7 mouse cellular contexts compared by ENCODE assay signal in genomic region chr11:4134400-4134799, GRCm38 (mm10). TPM values are rescaled to one million over a fixed set of nuclear protein-coding genes. Genes with fewer than 3 reads are reported as not detected.
DNase-seq lines count a peak whose midpoint lies in the region; ATAC-seq and TF ChIP-seq lines count a peak whose summit lies in the region.

No protein-coding gene starts in this region.

- H3K4me2 ChIP-seq in lung, embryonic 14.5 days: peak overlapping the region; percentile 92; the same call in 1 of the 2 replicates
- H3K4me2 ChIP-seq in forebrain, embryonic 12.5 days: peak overlapping the region; percentile 76; the same call in 1 of the 2 replicates
- no peak overlapping the region for H3K4me2 ChIP-seq in limb, embryonic 15.5 days

- no peak overlapping the region for H3K4me3 ChIP-seq in lung, embryonic 14.5 days (ENCODE audit: low read depth, low read length)
- no peak overlapping the region; the same call in 1 of the 2 replicates for H3K4me3 ChIP-seq in forebrain, embryonic 12.5 days (replicated peaks)
- peak overlapping the region; percentile 90; the same call in 1 of the 2 replicates for H3K4me3 ChIP-seq in limb, embryonic 15.5 days

- H3K9me3 ChIP-seq in lung, embryonic 14.5 days (ENCODE audit: low read depth, low read length): no peaks in the 10 kb centered on the region
- peaks cover 3% of the 10 kb centered on the region; the same call in 1 of the 2 replicates for H3K9me3 ChIP-seq in forebrain, embryonic 12.5 days
- no peaks in the 10 kb centered on the region for H3K9me3 ChIP-seq in limb, embryonic 15.5 days

- DNase-seq in lung, embryonic 14.5 days: no peak
- DNase-seq in lung, postnatal 25 days (ENCODE audit: low spot score): no peak
- DNase-seq in splenic B cell, adult 2 months (ENCODE audit: low read depth, low spot score): peak; percentile 17
- DNase-seq in spleen, adult 18-20 months: no peak
- DNase-seq in layer of hippocampus, postnatal 14 days (ENCODE audit: low spot score in 2 of 2): no peak

- H3K4me1 ChIP-seq in lung, embryonic 14.5 days (ENCODE audit: insufficient read depth): peaks cover 8% of the 10 kb centered on the region; the same call in 1 of the 2 replicates
- peaks cover 26% of the 10 kb centered on the region for H3K4me1 ChIP-seq in forebrain, embryonic 12.5 days
- peaks cover 20% of the 10 kb centered on the region for H3K4me1 ChIP-seq in limb, embryonic 15.5 days

- no peaks in the 10 kb centered on the region for H3K27me3 ChIP-seq in lung, embryonic 14.5 days (ENCODE audit: insufficient read depth, low read length)
- H3K27me3 ChIP-seq in forebrain, embryonic 12.5 days: no peaks in the 10 kb centered on the region
- no peaks in the 10 kb centered on the region for H3K27me3 ChIP-seq in limb, embryonic 15.5 days
- H3K27me3 ChIP-seq in splenic B cell, adult 2 months (ENCODE audit: control insufficient read depth, insufficient read depth, low read length, poor library complexity, severe bottlenecking): no peaks in the 10 kb centered on the region

- H3K9ac ChIP-seq in lung, embryonic 14.5 days: no peak overlapping the region
- H3K9ac ChIP-seq in forebrain, embryonic 12.5 days: no peak overlapping the region
- H3K9ac ChIP-seq in limb, embryonic 15.5 days: no peak overlapping the region

- ATAC-seq in lung, embryonic 14.5 days (ENCODE audit: insufficient read depth): no peak
- ATAC-seq in forebrain, embryonic 12.5 days (ENCODE audit: low FRiP score): no peak; the same call in 1 of the 2 replicates
- no peak for ATAC-seq in limb, embryonic 15.5 days (ENCODE audit: insufficient number of reproducible peaks, low FRiP score, low TSS enrichment, low read depth)

- no peak for TF ChIP-seq CTCF in lung, embryonic 14.5 days (IDR thresholded peaks at IDR 0.05; ENCODE audit: low read depth)

- WGBS in lung, embryonic 14.5 days: 50% methylated on average over 6 of the region's 6 CpGs
- 58% methylated on average over 6 of the region's 6 CpGs for WGBS in forebrain, embryonic 12.5 days
- 49% methylated on average over 6 of the region's 6 CpGs for WGBS in limb, embryonic 15.5 days

- H3K36me3 ChIP-seq in lung, embryonic 14.5 days (ENCODE audit: insufficient read depth): peaks cover 27% of the 10 kb centered on the region
- peaks cover 22% of the 10 kb centered on the region for H3K36me3 ChIP-seq in forebrain, embryonic 12.5 days (replicated peaks)
- peaks cover 25% of the 10 kb centered on the region for H3K36me3 ChIP-seq in limb, embryonic 15.5 days
- H3K36me3 ChIP-seq in splenic B cell, adult 2 months (ENCODE audit: control insufficient read depth, insufficient read depth, low read length, poor library complexity, severe bottlenecking): no peaks in the 10 kb centered on the region

- no peak overlapping the region for H3K27ac ChIP-seq in lung, embryonic 14.5 days (ENCODE audit: low read depth)
- no peak overlapping the region for H3K27ac ChIP-seq in forebrain, embryonic 12.5 days
- no peak overlapping the region for H3K27ac ChIP-seq in limb, embryonic 15.5 days

RNA-seq across cellular contexts. Expression of gene Rnf215, which starts 0.6 kb away (rescaled TPM):
- 32.6 and 33.0 TPM in 2 replicates for polyA plus RNA-seq in lung, embryonic 14.5 days (2014; fragmentation: Nextera tagmentation; extraction: Ambion mirVana)
- 35.5 and 37.0 TPM in 2 replicates for polyA plus RNA-seq in forebrain, embryonic 12.5 days (2016; fragmentation: Nextera tagmentation; extraction: Ambion mirVana)
- polyA plus RNA-seq in limb, embryonic 15.5 days (2015; fragmentation: Nextera tagmentation; extraction: Ambion mirVana): 30.8 and 35.5 TPM in 2 replicates
- total RNA-seq in layer of hippocampus, postnatal 14 days (2021): 10 to 100 TPM; 34.4 to 38.2 TPM

RNA-seq across cellular contexts. Expression of gene Sec14l2, which starts 11.2 kb away (rescaled TPM):
- polyA plus RNA-seq in lung, embryonic 14.5 days (2014; fragmentation: Nextera tagmentation; extraction: Ambion mirVana): 1.5 and 1.9 TPM in 2 replicates
- polyA plus RNA-seq in forebrain, embryonic 12.5 days (2016; fragmentation: Nextera tagmentation; extraction: Ambion mirVana): 2.6 and 3.2 TPM in 2 replicates
- 1.9 and 2.0 TPM in 2 replicates for polyA plus RNA-seq in limb, embryonic 15.5 days (2015; fragmentation: Nextera tagmentation; extraction: Ambion mirVana)
- 10 to 100 TPM; 43.2 to 44.3 TPM for total RNA-seq in layer of hippocampus, postnatal 14 days (2021)

RNA-seq across cellular contexts. Expression of gene Ccdc157, which starts 25.7 kb away (rescaled TPM):
- 5.3 and 6.6 TPM in 2 replicates for polyA plus RNA-seq in lung, embryonic 14.5 days (2014; fragmentation: Nextera tagmentation; extraction: Ambion mirVana)
- 7.4 and 8.5 TPM in 2 replicates for polyA plus RNA-seq in forebrain, embryonic 12.5 days (2016; fragmentation: Nextera tagmentation; extraction: Ambion mirVana)
- polyA plus RNA-seq in limb, embryonic 15.5 days (2015; fragmentation: Nextera tagmentation; extraction: Ambion mirVana): 10.9 and 12.3 TPM in 2 replicates
- 10 to 100 TPM; 13.0 to 13.1 TPM for total RNA-seq in layer of hippocampus, postnatal 14 days (2021)

RNA-seq across cellular contexts. Expression of gene Sf3a1, which starts 25.8 kb away (rescaled TPM):
- polyA plus RNA-seq in lung, embryonic 14.5 days (2014; fragmentation: Nextera tagmentation; extraction: Ambion mirVana): 64.1 and 68.7 TPM in 2 replicates
- polyA plus RNA-seq in forebrain, embryonic 12.5 days (2016; fragmentation: Nextera tagmentation; extraction: Ambion mirVana): 83.9 and 88.4 TPM in 2 replicates
- polyA plus RNA-seq in limb, embryonic 15.5 days (2015; fragmentation: Nextera tagmentation; extraction: Ambion mirVana): 44.9 and 45.2 TPM in 2 replicates
- total RNA-seq in layer of hippocampus, postnatal 14 days (2021): 10 to 100 TPM; 68.8 to 72.5 TPM

RNA-seq across cellular contexts. Expression of gene Mtfp1, which starts 39.2 kb away (rescaled TPM):
- polyA plus RNA-seq in lung, embryonic 14.5 days (2014; fragmentation: Nextera tagmentation; extraction: Ambion mirVana): 8.6 and 10.8 TPM in 2 replicates
- 5.6 and 8.0 TPM in 2 replicates for polyA plus RNA-seq in forebrain, embryonic 12.5 days (2016; fragmentation: Nextera tagmentation; extraction: Ambion mirVana)
- 5.5 and 6.1 TPM in 2 replicates for polyA plus RNA-seq in limb, embryonic 15.5 days (2015; fragmentation: Nextera tagmentation; extraction: Ambion mirVana)
- 100 to 1,000 TPM in 1 of 2 experiments, 10 to 100 TPM in 1; 95.0 to 100 TPM for total RNA-seq in layer of hippocampus, postnatal 14 days (2021)
